Mouse (Mus musculus) Patski (cell line): ENCODE data around the gene Daam1. TPM values are rescaled to one million over a fixed set of nuclear protein-coding genes. Genes with fewer than 3 reads are reported as not detected.

ENCODE experiments used
- ATAC-seq: fragments of 100-300 bp; one replicate; pipeline ENCODE4 v1.8.0; 2021
- CTCF ChIA-PET: fragments of 350-600 bp; sonication (Branson Sonifier 250); formaldehyde crosslinking; loops from one replicate; lab custom pipeline; 2022; ENCODE audit warnings: inconsistent platforms; lab: Charles Lee
- POLR2A ChIA-PET: fragments of 350-600 bp; sonication (Branson Sonifier 250); formaldehyde crosslinking; loops from one replicate; lab custom pipeline; 2022; ENCODE audit warnings: antibody characterized with exemption, inconsistent platforms; lab: Charles Lee
- DNase-seq: peaks from one replicate; pipeline ENCODE4 v3.0.0-alpha.2; 2011; ENCODE audit warnings: low read depth, low spot score
- H3K27me3 ChIP-seq: fragments of 371-371 bp; one replicate; pipeline ENCODE4 v1.5.1; 2021
- CTCF ChIP-seq: fragments of 100-300 bp; IDR thresholded peaks from one replicate; pipeline ENCODE4 v1.5.1; 2021
- in situ Hi-C: fragments of 300-500 bp; cut with MboI; formaldehyde crosslinking; loops from 3 replicates; pipeline ENCODE4 v1.11.1; 2018; ENCODE audit warnings: low pct_unique_long_range_greater_than_20kb, mixed read lengths
- polyA plus RNA-seq: library from polyadenylated mRNA; unstranded; gene quantifications from one replicate; pipeline ENCODE4 v1.2.3, GENCODE M21; 2021

The Daam1 gene
- polyA plus RNA-seq, 1 experiment from 2014 or later: 12.9 TPM

GRCm38 (mm10) chr12:71855730-71856479 lies 25.0 kb downstream of the Daam1 start:
- no peak for DNase-seq
- no peak for TF ChIP-seq CTCF
- in situ Hi-C loops: no loop called here
- no peaks in the 10 kb centered on the region for H3K27me3 ChIP-seq
- no peak for ATAC-seq
- ChIA-PET CTCF (interaction anchor here (1.7 kb wide), 1 partner anchor 11 kb away, joined by 4 read pairs; no protein-coding TSS in a partner anchor), POLR2A (interaction anchor here (0.7 kb wide), 1 partner anchor 99 kb away, joined by 3 read pairs; no protein-coding TSS in a partner anchor)

DNA sequence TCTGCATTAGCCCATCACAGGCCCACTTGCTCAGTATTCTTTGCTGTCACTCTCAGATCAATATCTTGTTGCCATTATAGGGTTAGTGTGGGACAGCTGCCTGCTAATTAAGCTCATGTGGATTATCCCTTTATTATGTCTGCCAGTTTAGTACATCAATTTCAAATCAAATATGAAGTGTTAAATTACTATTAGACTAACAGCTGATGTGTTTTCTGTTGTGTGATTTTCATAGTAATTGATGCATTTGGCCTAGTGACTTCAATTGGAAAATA lies 25.5 kb downstream of the Daam1 start:
- in situ Hi-C loops: no loop called here
- TF ChIP-seq CTCF: no peak
- DNase-seq: no peak
- H3K27me3 ChIP-seq: no peaks in the 10 kb centered on the region
- CTCF ChIA-PET: interaction anchor here (1.7 kb wide), 1 partner anchor 11 kb away, joined by 4 read pairs; no protein-coding TSS in a partner anchor
- POLR2A ChIA-PET: interaction anchor here (0.7 kb wide), 1 partner anchor 98 kb away, joined by 3 read pairs; no protein-coding TSS in a partner anchor
- ATAC-seq: no peak

- POLR2A ChIA-PET: interaction anchor here (0.8 kb wide), 1 partner anchor 27 kb away, joined by 4 read pairs; no protein-coding TSS in a partner anchor
- no peaks in the 10 kb centered on the region for H3K27me3 ChIP-seq
- no peak for TF ChIP-seq CTCF
Observed at GRCm38 (mm10) chr12:71859096-71859495, 28.2 kb downstream of the Daam1 start.

GRCm38 (mm10) chr12:71863846-71864543 lies 33.1 kb downstream of the Daam1 start:
- ATAC-seq: no peak
- CTCF ChIA-PET: interaction anchor here (1.4 kb wide), 1 partner anchor 12 kb away, joined by 4 read pairs; no protein-coding TSS in a partner anchor

More at GRCm38 (mm10) chr12:71859096-71859495, 28.2 kb downstream of the Daam1 start:
- no peak for DNase-seq
- CTCF ChIA-PET: no interaction called here
- in situ Hi-C loops: no loop called here
- ATAC-seq: no peak

GRCm38 (mm10) chr12:71864544-71864897 lies 33.6 kb downstream of the Daam1 start:
- H3K27me3 ChIP-seq: no peaks in the 10 kb centered on the region
- POLR2A ChIA-PET: no interaction called here
- CTCF ChIA-PET: interaction anchor here (1.4 kb wide), 1 partner anchor 13 kb away, joined by 4 read pairs; no protein-coding TSS in a partner anchor
- in situ Hi-C loops: no loop called here
- ATAC-seq (no peak), DNase-seq (no peak)
- no peak for TF ChIP-seq CTCF

More at GRCm38 (mm10) chr12:71863846-71864543, 33.1 kb downstream of the Daam1 start:
- DNase-seq: no peak
- POLR2A ChIA-PET: no interaction called here
- H3K27me3 ChIP-seq: no peaks in the 10 kb centered on the region
- TF ChIP-seq CTCF: no peak
- in situ Hi-C loops: no loop called here

DNA sequence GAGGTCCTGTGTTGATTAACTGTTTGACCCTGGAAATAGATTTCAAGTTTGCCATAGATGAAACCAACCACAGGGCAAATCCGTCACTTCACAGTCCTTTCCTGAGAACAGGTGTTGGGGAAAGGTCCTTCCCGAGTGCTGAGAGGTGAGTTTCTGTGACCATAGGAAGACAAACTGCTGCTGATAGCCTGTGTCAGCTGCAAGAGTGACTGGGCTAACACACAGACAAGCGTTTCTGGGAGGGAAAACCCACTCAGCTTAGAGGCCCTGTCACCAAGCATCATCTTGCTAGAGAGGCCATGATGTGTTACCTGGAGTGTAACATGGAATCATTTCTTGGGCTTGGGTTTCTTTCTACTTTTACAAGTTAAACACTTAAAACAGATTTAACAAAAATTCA lies 35.1 kb downstream of the Daam1 start:
- TF ChIP-seq CTCF: no peak
- ChIA-PET POLR2A (no interaction called here), CTCF (no interaction called here)
- H3K27me3 ChIP-seq: no peaks in the 10 kb centered on the region
- ATAC-seq (no peak), DNase-seq (no peak)
- in situ Hi-C loops: no loop called here

- ATAC-seq (no peak), DNase-seq (no peak)
- in situ Hi-C loops: no loop called here
- POLR2A ChIA-PET: interaction anchor here (0.7 kb wide), 2 partner anchors 17 to 107 kb away, joined by 3 to 6 read pairs; no protein-coding TSS in a partner anchor
- TF ChIP-seq CTCF: no peak
- H3K27me3 ChIP-seq: no peaks in the 10 kb centered on the region
- CTCF ChIA-PET: interaction anchor here (0.9 to 1.5 kb wide), 2 partner anchors 11 to 108 kb away, joined by 3 to 4 read pairs; no protein-coding TSS in a partner anchor
Observed at GRCm38 (mm10) chr12:71867345-71868240, 36.7 kb downstream of the Daam1 start.

- no peak for ATAC-seq
- no peak for TF ChIP-seq CTCF
- CTCF ChIA-PET: no interaction called here
- in situ Hi-C loops: no loop called here
- no peak for DNase-seq
- POLR2A ChIA-PET: no interaction called here
- H3K27me3 ChIP-seq: no peaks in the 10 kb centered on the region
Observed at GRCm38 (mm10) chr12:71870644-71871043, 39.8 kb downstream of the Daam1 start.

DNA sequence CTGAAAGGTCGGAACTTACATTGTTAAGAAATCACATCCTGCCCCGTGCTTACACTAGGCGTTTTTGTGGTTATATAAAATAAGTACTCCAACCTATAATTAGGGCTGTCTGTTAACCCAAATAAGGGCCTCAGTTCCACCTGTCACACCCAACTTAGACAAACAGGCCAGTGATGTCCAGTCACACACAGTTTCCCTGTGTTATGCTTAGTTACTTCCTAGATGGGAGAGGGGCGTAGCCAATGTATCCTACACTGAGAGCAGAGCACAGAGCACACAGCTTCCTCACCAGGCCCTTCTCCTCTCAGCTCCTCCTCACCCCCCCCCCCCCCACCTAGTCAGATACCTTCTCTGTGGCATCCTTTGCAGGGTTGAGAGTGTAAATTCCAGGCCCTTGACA lies 41.5 kb downstream of the Daam1 start:
- DNase-seq: no peak
- no peaks in the 10 kb centered on the region for H3K27me3 ChIP-seq
- no peak for TF ChIP-seq CTCF
- no peak for ATAC-seq
- POLR2A ChIA-PET: no interaction called here
- in situ Hi-C loops: no loop called here
- CTCF ChIA-PET: interaction anchor here (1.6 kb wide), 1 partner anchor 40 kb away, joined by 3 read pairs; no protein-coding TSS in a partner anchor

DNA sequence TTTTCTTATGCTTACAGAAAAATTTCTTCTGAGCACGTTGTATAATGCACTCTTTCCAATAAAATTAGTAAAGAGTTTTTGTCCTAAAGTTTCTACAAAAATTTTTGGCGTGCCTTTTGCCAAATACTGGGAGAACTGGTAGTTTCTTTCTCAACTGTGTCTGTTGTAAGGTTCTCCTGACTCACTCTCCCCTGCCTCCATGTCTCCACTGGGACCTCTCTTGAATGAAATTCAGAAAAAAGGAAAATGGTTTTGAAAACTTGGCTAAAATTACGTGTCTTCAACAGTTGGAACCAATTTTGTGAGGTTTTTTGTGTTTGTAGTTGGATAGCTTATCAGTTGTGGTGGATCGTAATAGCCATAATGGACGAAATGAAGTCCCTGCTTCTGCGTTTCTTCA lies 43.7 kb downstream of the Daam1 start:
- CTCF ChIA-PET: no interaction called here
- in situ Hi-C loops: no loop called here

More for the DNA sequence above, 43.7 kb downstream of the Daam1 start:
- POLR2A ChIA-PET: no interaction called here
- no peak for ATAC-seq
- no peak for DNase-seq
- TF ChIP-seq CTCF: no peak
- no peaks in the 10 kb centered on the region for H3K27me3 ChIP-seq
